Mouse (Mus musculus) cerebellum, adult 9-10 months (tissue): Measurements from ENCODE around the gene Ldb3.

Experiments used
- DNase-seq: peaks from one replicate; pipeline ENCODE4 v3.0.0; 2022

The Ldb3 gene

GRCm38 (mm10) chr14:34588498-34588897 is at the start of gene Ldb3:
TSS of gene Ldb3 (minus strand) at chr14:34588682.
- no peak for DNase-seq

GRCm38 (mm10) chr14:34635721-34636120 is 47.2 kb upstream of the Ldb3 start:
- DNase-seq, result no peak

- DNase-seq, result no peak
Observed at GRCm38 (mm10) chr14:34635192-34635591, 46.7 kb upstream of the Ldb3 start.

DNA sequence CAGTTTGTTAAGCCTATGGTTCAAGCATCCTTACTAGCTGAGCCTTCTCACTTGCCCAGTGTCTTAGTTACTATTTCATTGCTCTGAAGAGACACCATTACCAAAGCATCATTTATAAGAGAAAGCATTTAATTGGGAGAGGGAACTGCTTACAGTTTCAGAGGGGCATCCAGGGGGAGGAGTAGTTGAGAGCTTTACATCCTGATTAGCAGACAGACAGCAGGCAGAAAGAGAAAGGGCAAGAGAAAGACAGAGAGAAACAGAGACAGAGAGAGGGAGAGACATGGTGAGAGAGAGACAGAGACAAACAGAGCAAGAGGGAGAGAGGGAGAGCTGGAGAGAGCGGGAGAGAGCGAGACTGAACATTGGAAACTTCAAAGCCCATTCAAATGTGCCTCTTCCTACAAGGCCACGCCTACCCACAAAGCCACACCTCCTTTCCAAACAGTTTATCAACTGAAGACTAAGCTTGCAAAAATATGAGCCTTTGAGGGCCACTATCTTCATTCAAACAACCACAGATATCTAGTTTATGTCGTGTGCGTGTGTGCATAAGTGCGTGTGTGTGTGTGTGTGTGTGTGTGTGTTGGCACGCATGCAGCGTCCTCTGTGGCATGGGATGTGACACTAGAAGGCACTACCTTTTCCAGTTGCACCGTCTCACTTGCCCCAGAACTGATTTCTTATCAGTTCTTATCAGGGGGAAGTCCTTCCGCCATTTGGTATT is 44.4 kb upstream of the Ldb3 start:
- no peak for DNase-seq

- no peak for DNase-seq
Observed at GRCm38 (mm10) chr14:34626824-34627223, 38.3 kb upstream of the Ldb3 start.

DNA sequence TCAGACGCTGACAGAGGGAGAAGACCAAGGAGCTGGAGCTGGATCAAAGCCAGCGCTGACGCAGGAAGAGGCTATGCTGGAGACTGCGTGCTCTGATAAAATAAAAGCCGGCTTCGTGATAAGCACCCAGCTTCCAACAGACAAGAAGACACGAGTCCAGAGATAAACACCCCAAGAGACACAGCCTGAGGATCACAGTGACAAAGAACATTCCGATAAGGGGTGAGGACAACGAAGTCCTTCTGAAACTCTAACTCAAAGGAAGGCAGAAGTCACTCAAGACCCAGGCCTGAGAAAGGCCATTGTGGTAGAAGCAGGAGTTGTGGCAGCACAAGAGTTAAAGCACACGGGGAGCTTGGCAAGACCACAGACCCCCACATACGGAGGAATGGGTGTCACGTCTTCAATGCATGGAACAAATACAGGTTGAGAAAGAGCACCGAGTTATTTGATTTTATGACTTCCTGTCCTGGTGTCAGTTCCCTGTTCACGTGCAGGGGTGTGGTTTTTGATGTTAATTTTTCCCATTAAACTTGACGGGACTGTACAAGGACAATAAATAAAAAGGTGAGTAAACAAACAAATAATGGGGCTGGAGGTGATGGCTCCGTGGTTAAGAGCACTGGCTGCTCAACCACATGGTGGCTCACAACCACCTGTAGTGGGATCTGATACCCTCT is 35.2 kb upstream of the Ldb3 start:
- DNase-seq, result no peak

- no peak for DNase-seq
Observed at GRCm38 (mm10) chr14:34623074-34623473, 34.6 kb upstream of the Ldb3 start.

GRCm38 (mm10) chr14:34620611-34621376 is 32.3 kb upstream of the Ldb3 start:
- DNase-seq, result peak; percentile 33

GRCm38 (mm10) chr14:34618808-34619207 is 30.3 kb upstream of the Ldb3 start:
- no peak for DNase-seq

DNA sequence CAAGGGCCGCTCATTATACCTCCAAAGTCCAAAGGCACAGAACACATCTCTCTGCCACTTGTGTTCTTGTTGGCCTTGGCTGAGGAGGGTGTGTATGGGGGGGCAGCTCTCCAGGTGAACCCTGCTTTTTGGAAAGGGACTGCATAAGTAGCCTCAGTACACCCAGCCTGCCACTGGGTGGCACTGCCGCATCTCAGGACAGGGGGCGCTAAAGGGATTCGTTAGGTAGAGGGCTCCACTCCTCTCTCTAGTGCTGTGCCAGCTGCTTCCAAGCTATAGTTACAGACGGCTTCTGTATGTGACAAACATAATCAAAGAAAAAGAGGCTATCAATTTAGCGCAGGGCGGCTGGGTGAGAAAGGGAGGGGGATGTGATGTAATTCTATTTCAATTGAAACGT is 28.3 kb upstream of the Ldb3 start:
- DNase-seq, result peak; percentile 86

DNA sequence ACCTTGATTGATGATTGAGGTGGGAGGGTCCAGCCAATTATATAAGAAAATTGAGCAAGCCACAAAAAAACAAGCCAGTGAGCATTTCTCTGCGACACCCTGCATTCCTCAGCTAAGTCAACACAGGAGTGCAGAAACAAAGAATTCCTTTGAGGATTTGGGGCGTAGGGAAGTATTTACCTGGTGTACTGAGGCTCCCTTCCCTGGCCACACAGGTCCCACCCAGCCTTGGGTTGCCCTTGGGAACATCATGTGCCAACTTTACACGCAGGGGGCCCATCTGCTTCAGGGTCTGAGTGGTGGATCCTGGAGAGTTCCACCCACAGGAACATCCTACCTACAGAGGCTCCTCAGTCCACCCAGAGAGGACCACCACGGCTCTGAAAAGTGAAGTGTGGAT is 27.1 kb upstream of the Ldb3 start:
- DNase-seq, result no peak

DNA sequence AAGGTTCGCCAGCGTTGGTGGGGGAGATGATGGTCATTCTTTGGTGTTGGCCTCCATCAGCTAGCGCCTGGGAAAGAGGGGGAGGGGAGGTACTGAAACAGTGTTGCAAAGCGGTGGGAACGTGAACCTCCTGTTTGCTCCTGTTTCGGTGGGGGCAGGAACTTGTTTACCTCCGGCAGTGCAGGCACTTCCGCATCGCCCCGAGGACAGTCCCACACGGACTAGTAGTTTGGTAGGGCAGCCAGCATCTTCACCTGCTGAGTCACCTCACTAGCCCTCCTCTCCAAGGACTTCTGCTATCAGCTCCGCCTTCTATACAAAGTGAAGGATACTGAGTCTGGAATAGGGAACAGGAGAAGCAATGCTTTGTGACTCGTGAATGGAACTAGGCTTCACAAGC is 26.6 kb upstream of the Ldb3 start:
- DNase-seq, result no peak

DNA sequence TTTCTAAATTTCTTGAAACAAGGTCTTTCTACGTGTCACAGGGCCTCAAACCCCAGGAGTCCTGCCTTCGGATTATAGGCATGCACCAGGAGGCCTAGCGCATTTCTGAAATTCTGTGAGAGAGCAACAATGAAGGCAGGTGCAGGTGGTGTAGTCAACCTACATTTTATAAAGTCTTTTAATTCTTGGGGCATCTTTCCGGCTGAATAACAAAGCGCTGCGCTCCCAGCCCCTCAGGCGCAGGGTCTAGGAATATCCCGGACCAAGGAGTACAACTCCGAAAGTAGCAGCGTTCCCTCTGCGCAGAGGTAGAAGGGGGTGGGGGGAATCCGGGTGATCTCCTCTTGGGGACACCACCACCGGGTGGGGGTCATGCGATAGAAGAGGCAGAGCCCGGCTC is 26.1 kb upstream of the Ldb3 start:
- no peak for DNase-seq

GRCm38 (mm10) chr14:34613523-34613922 is 25.0 kb upstream of the Ldb3 start:
- no peak for DNase-seq

GRCm38 (mm10) chr14:34612222-34612621 is 23.7 kb upstream of the Ldb3 start:
- no peak for DNase-seq

- no peak for DNase-seq
Observed at GRCm38 (mm10) chr14:34611591-34611990, 23.1 kb upstream of the Ldb3 start.

DNA sequence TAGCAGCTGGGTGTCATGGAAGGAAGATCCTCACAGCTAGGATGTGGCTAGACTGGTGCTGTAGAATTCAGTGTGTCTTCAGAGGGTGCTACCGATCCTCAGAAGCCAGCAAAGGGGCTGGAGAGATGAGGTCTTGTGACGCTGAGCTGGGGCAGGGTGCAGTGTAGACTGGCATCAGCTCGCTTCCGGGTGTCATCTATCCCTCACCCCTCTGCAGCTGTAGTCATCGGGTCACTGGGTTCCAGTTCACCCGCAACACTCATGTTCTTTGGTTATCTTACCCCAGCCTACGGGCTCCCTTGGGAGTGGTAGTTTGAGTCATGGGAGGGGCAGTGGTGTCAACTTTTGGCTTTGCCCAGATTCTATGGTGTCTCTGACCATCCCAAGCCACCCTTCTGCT is 13.4 kb upstream of the Ldb3 start:
- no peak for DNase-seq

DNA sequence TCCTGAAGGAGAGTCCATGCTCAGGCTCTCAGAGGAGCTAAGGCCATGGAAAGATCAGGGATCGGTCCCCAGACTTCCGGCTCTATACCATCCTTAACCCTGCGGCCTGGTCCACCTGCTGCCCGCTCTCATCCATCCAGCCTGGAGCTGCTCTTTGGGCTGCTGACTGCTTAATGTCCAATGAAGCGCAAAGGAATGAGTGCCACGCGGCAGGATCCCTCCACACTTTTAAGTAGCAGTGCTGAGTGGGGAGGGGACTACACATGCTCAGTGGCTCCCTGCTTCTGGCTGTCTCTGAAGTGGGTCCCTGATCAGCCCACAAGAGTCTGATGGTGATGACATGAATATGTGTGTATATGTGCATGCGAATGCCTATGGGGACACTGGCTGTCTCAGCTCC is 11.5 kb upstream of the Ldb3 start, which contains the start of gene Opn4:
TSS of gene Opn4 (minus strand) at position 202 of the 400 bp plus-strand sequence.
- no peak for DNase-seq

DNA sequence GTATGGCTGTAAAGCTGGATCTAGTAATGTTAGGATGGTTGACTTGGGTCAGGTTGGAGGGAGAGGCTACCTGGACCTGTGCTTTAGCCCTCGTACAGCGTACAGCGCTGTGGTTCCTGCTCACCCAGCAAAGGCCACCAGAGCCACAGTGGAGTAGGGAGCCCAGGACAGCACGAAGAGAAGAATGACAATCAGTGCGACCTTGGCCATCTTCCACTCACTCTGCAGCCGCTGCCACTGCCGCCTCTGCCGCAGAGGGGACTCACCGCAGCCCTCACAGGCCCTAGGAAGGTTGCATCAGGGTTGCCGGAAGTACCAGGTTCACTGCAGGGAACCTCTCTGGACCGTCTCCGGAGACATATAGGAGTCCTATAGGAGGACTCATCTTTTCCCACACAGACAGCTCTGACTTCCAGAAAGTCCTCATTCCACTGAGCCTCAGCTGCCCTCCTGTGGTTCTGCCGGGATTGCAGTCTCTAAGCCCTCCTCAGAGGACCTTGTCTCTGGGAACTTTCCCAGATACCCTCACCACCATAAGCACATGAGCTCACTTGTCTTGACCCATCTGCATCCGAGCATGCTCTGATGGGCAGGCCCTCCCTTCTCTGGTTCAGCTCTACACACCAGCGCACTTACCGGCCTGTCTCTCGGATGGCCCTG is 7.2 kb upstream of the Ldb3 start:
- no peak for DNase-seq

- DNase-seq, result no peak
Observed at GRCm38 (mm10) chr14:34591741-34592535, 3.5 kb upstream of the Ldb3 start.

DNA sequence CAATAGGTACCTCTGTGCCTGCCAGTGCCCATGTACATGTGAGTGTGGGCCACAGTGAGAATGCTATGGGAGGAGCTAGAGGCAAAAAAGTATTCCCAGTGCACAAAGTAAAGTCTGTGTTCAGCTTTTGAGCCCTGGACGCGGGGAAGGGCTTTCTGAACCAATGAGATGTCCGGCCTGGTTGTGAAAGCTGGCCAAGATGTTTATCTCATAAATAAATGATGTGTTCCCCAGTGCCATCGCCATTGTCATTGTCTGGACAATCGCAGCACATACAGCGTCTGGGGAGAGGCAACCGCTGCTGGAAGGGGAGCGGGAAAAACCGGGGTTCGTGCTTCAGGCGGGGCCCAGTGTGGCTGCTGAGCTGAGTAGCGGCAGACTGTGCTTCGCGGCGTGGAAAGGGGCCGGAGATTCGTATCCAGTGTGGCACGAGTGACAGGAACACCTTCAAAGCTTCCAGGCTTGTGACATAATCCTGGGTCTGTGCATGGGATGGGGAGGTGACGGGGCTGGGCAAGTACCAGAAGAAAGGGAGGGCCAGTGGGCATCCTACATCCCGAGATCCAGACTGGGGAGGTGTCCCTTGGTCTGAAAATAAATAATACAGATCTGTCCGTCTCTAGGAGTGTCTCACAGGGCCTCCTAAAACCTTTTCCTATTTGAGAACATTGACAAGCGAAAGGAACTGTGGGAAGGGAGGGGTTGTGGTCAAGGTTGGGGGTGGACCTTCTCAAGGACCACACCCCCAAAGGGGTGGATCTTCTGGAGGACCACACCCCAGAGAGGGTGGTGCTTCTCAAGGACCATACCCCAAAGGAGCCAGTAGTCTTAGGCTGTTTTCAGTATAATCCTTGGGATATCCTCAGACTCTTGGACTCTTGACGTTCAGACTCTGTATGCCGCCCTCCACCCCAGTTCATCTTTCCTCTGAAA is 2.5 kb upstream of the Ldb3 start:
- DNase-seq, result no peak
